Mouse (Mus musculus) CH12.LX (cell line): Measurements from ENCODE around the gene Mrnip.
A peak's percentile ranks its signal among the peaks of the same experiment; 100 is the strongest.

Source experiments
- E2F4 ChIP-seq: IDR thresholded peaks from 2 replicates; pipeline ENCODE4 v1.6.1; 2011; ENCODE audit warnings: low read depth, low read length, improper control_type of control experiment; ENCODE audit not compliant: insufficient replicate concordance
- POLR2A ChIP-seq: IDR thresholded peaks from 2 replicates; pipeline ENCODE4 v1.6.1; 2011; ENCODE audit warnings: low read depth, mild to moderate bottlenecking, improper control_type of control experiment, low read length

- peak; percentile 54 for TF ChIP-seq POLR2A
- no peak for TF ChIP-seq E2F4
Measured at GRCm38 (mm10) chr11:50210101-50210504, 35.9 kb downstream of the Mrnip start.
